Mouse (Mus musculus) testis, adult 10 weeks (tissue): Measurements from ENCODE around the gene Hsd17b2. TPM values are rescaled to one million over a fixed set of nuclear protein-coding genes. Genes with fewer than 3 reads are reported as not detected.

Experiments
- polyA plus RNA-seq: library from polyadenylated mRNA; stranded (reverse); fragments of 350-450 nt; fragmentation: Illumina TruSeq; extraction: RNeasy Lipid Tissue Mini Kit (QIAGEN cat#74804); gene quantifications from one replicate; pipeline ENCODE4 v1.2.3, GENCODE M21; 2014; ENCODE audit warnings: low read depth, low replicate concordance

Gene Hsd17b2
- polyA plus RNA-seq, result 0.99 TPM

GRCm38 (mm10) chr8:117701859-117702258, at the start of gene Hsd17b2:
TSS of gene Hsd17b2 (plus strand) at chr8:117701904.

GRCm38 (mm10) chr8:117673430-117673830, 28.3 kb upstream of the Hsd17b2 start, which contains the start of gene Sdr42e1:
TSS of gene Sdr42e1 (minus strand) at chr8:117673689.

GRCm38 (mm10) chr8:117801443-117802298, 100.0 kb downstream of the Hsd17b2 start, which contains the start of gene Mphosph6:
TSS of gene Mphosph6 (minus strand) at chr8:117801943.

Other genes starting within 250 kb of the Hsd17b2 start
- 1.3 TPM for gene Plcg2, start 203.6 kb upstream of the Hsd17b2 start, polyA plus RNA-seq
- gene Sdr42e1, start 28.2 kb upstream of the Hsd17b2 start, polyA plus RNA-seq, result 2.3 TPM
- gene Mphosph6, start 100.0 kb downstream of the Hsd17b2 start, polyA plus RNA-seq, result 36.7 TPM